Comparison of ENCODE assay signal across 22 mouse cellular contexts in the genomic region with DNA sequence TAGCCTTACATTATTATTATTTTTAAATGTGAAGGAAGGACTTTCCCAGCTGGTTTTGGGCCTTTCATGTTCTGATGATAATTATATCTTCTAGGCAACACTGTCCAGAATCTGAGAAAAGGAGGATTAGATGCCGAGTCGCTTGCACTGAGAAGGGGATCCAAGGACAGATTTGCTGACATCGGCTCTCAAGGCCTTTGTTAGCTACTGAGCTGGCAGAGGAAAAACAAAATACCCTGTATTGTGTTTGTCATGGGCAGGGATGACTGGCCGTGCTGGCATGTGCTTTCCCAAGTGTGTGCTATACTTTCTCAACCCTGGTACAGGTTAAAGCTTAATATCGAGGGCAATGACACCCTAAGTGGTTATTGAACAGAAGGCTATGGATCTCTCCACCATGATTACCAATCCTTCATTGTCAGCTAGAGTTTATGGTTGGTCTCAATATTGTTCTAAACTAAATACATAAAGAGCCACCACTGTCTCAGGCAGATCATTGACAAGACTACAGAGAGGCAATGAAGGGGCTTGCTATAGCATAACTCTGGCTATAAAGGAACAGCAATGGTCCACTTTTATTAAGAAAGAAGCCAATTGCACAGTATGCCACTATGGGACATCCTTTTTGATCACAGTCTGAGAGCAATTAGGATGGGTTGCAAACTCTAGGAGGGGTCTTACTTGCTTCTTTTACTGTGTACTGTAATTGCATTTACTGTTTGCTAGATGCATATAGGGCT.
DNase-seq lines count a peak whose midpoint lies in the region; ATAC-seq and TF ChIP-seq lines count a peak whose summit lies in the region.
"Had no signal": no experiment of that assay in that cellular context is flagged by ENCODE, and none has a peak within 500 bp of the region (broad histone marks: within the 10 kb centered on the region; RNA-seq: fewer than 3 reads in every experiment).

No protein-coding gene starts in this region.

- 46% methylated on average over 5 of the region's 5 CpGs for WGBS in midbrain, embryonic 14.5 days
- WGBS in midbrain, postnatal 0 days = 43% methylated on average over 5 of the region's 5 CpGs
- WGBS in neural tube, embryonic 15.5 days = 44% methylated on average over 5 of the region's 5 CpGs
- WGBS in embryonic facial prominence, embryonic 10.5 days = 84% methylated on average over 5 of the region's 5 CpGs
- 87% methylated on average over 5 of the region's 5 CpGs for WGBS in intestine, embryonic 16.5 days

- peak; percentile 13 to 61 for DNase-seq in adrenal gland, adult (ENCODE audit: inconsistent age in 2 of 2, low spot score in 1 of 2)
- DNase-seq in adrenal gland, adult 18-20 months (ENCODE audit: low spot score in 2 of 2) = no peak
- DNase-seq in midbrain, embryonic 14.5 days = peak; percentile 23
- no peak for DNase-seq in midbrain, postnatal 0 days (ENCODE audit: low spot score)
- peak; percentile 31 to 42 for DNase-seq in adrenal gland, postnatal 36 days
- DNase-seq in embryonic facial prominence, embryonic 10.5 days (ENCODE audit: low spot score) = no peak
- DNase-seq: B cell, adult 2 months; cerebellum, adult 18-20 months; cerebellum, adult 9-11 months; gastrocnemius, postnatal 36 days; heart, adult 11 months; heart, postnatal 10 days; kidney, adult 2 months had no signal

- H3K4me1 ChIP-seq in midbrain, embryonic 14.5 days (ENCODE audit: control insufficient read depth, insufficient read depth, low read length) = no peaks in the 10 kb centered on the region
- H3K4me1 ChIP-seq in midbrain, postnatal 0 days (ENCODE audit: insufficient read depth, low read length) = no peaks in the 10 kb centered on the region
- no peaks in the 10 kb centered on the region for H3K4me1 ChIP-seq in neural tube, embryonic 15.5 days
- no peaks in the 10 kb centered on the region for H3K4me1 ChIP-seq in embryonic facial prominence, embryonic 10.5 days
- no peaks in the 10 kb centered on the region for H3K4me1 ChIP-seq in intestine, embryonic 16.5 days (ENCODE audit: control insufficient read depth, insufficient read depth, low read length)
- H3K4me1 ChIP-seq: embryonic facial prominence, embryonic 12.5 days; forebrain, embryonic 12.5 days; heart, embryonic 10.5 days; hindbrain, embryonic 13.5 days; intestine, embryonic 15.5 days had no signal

- H3K27me3 ChIP-seq in midbrain, embryonic 14.5 days (ENCODE audit: control insufficient read depth, insufficient read depth, low read length) = no peaks in the 10 kb centered on the region
- H3K27me3 ChIP-seq in midbrain, postnatal 0 days (ENCODE audit: insufficient read depth, low read length) = no peaks in the 10 kb centered on the region
- H3K27me3 ChIP-seq in neural tube, embryonic 15.5 days (replicated peaks) = no peaks in the 10 kb centered on the region
- no peaks in the 10 kb centered on the region for H3K27me3 ChIP-seq in embryonic facial prominence, embryonic 10.5 days (replicated peaks; ENCODE audit: low read depth, poor library complexity, severe bottlenecking)
- H3K27me3 ChIP-seq in intestine, embryonic 16.5 days (replicated peaks; ENCODE audit: control insufficient read depth, insufficient read depth, low read length) = no peaks in the 10 kb centered on the region
- H3K27me3 ChIP-seq: embryonic facial prominence, embryonic 12.5 days; forebrain, embryonic 12.5 days; hindbrain, embryonic 13.5 days; intestine, embryonic 15.5 days had no signal

- no peak for ATAC-seq in midbrain, embryonic 14.5 days (ENCODE audit: low FRiP score, low TSS enrichment)
- no peak for ATAC-seq in midbrain, postnatal 0 days (ENCODE audit: low FRiP score)
- ATAC-seq in neural tube, embryonic 15.5 days (ENCODE audit: low FRiP score) = peak; percentile 84
- no peak for ATAC-seq in intestine, embryonic 16.5 days
- ATAC-seq: CD4-positive, CD25-positive, alpha-beta regulatory T cell, adult 4 months; intestine, embryonic 15.5 days had no signal

- no peak overlapping the region for H3K4me3 ChIP-seq in midbrain, embryonic 14.5 days (replicated peaks; ENCODE audit: low read depth, low read length)
- no peak overlapping the region for H3K4me3 ChIP-seq in midbrain, postnatal 0 days (ENCODE audit: low read depth, low read length)
- H3K4me3 ChIP-seq in neural tube, embryonic 15.5 days (replicated peaks) = no peak overlapping the region
- no peak overlapping the region for H3K4me3 ChIP-seq in embryonic facial prominence, embryonic 10.5 days
- no peak overlapping the region for H3K4me3 ChIP-seq in intestine, embryonic 16.5 days (ENCODE audit: low read length)
- H3K4me3 ChIP-seq: embryonic facial prominence, embryonic 12.5 days; forebrain, embryonic 12.5 days; heart, embryonic 10.5 days; hindbrain, embryonic 13.5 days; intestine, embryonic 15.5 days had no signal

- no peaks in the 10 kb centered on the region for H3K9me3 ChIP-seq in midbrain, embryonic 14.5 days (ENCODE audit: control insufficient read depth, low read length)
- H3K9me3 ChIP-seq in midbrain, postnatal 0 days (ENCODE audit: low read length) = no peaks in the 10 kb centered on the region
- no peaks in the 10 kb centered on the region for H3K9me3 ChIP-seq in neural tube, embryonic 15.5 days (replicated peaks)
- H3K9me3 ChIP-seq in embryonic facial prominence, embryonic 10.5 days = no peaks in the 10 kb centered on the region
- no peaks in the 10 kb centered on the region for H3K9me3 ChIP-seq in intestine, embryonic 16.5 days (ENCODE audit: control insufficient read depth, low read length)
- H3K9me3 ChIP-seq: embryonic facial prominence, embryonic 12.5 days; forebrain, embryonic 12.5 days; G1E; heart, embryonic 10.5 days; hindbrain, embryonic 13.5 days; intestine, embryonic 15.5 days had no signal

- no peaks in the 10 kb centered on the region for H3K36me3 ChIP-seq in midbrain, embryonic 14.5 days (ENCODE audit: control insufficient read depth, insufficient read depth, low read length)
- no peaks in the 10 kb centered on the region for H3K36me3 ChIP-seq in midbrain, postnatal 0 days (ENCODE audit: insufficient read depth, low read length)
- H3K36me3 ChIP-seq in neural tube, embryonic 15.5 days = no peaks in the 10 kb centered on the region
- no peaks in the 10 kb centered on the region for H3K36me3 ChIP-seq in embryonic facial prominence, embryonic 10.5 days (replicated peaks)
- H3K36me3 ChIP-seq in intestine, embryonic 16.5 days (ENCODE audit: control insufficient read depth, insufficient read depth, low read length) = no peaks in the 10 kb centered on the region
- H3K36me3 ChIP-seq: embryonic facial prominence, embryonic 12.5 days; forebrain, embryonic 12.5 days; G1E; heart, embryonic 10.5 days; hindbrain, embryonic 13.5 days; intestine, embryonic 15.5 days had no signal

- H3K4me2 ChIP-seq in midbrain, embryonic 14.5 days (ENCODE audit: low read length) = no peak overlapping the region
- no peak overlapping the region for H3K4me2 ChIP-seq in midbrain, postnatal 0 days (ENCODE audit: low read depth, low read length, poor library complexity, severe bottlenecking)
- no peak overlapping the region for H3K4me2 ChIP-seq in neural tube, embryonic 15.5 days
- H3K4me2 ChIP-seq in intestine, embryonic 16.5 days (ENCODE audit: low read depth, low read length) = no peak overlapping the region
- H3K4me2 ChIP-seq: embryonic facial prominence, embryonic 12.5 days; forebrain, embryonic 12.5 days; hindbrain, embryonic 13.5 days; intestine, embryonic 15.5 days had no signal

- TF ChIP-seq CTCF in midbrain, postnatal 0 days (IDR thresholded peaks at IDR 0.05) = no peak

- no peak overlapping the region for H3K27ac ChIP-seq in midbrain, embryonic 14.5 days (replicated peaks; ENCODE audit: low read depth, low read length)
- no peak overlapping the region for H3K27ac ChIP-seq in midbrain, postnatal 0 days (ENCODE audit: low read depth, low read length)
- no peak overlapping the region for H3K27ac ChIP-seq in neural tube, embryonic 15.5 days (replicated peaks)
- no peak overlapping the region for H3K27ac ChIP-seq in embryonic facial prominence, embryonic 10.5 days (replicated peaks)
- H3K27ac ChIP-seq in intestine, embryonic 16.5 days (ENCODE audit: low read length) = no peak overlapping the region
- H3K27ac ChIP-seq: embryonic facial prominence, embryonic 12.5 days; forebrain, embryonic 12.5 days; heart, embryonic 10.5 days; hindbrain, embryonic 13.5 days; intestine, embryonic 15.5 days had no signal

- H3K9ac ChIP-seq in midbrain, embryonic 14.5 days (replicated peaks; ENCODE audit: low read length) = no peak overlapping the region
- no peak overlapping the region for H3K9ac ChIP-seq in midbrain, postnatal 0 days (replicated peaks; ENCODE audit: low read length, poor library complexity, severe bottlenecking)
- H3K9ac ChIP-seq in neural tube, embryonic 15.5 days (replicated peaks) = no peak overlapping the region
- H3K9ac ChIP-seq in intestine, embryonic 16.5 days (ENCODE audit: low read depth, low read length) = no peak overlapping the region
- H3K9ac ChIP-seq: embryonic facial prominence, embryonic 12.5 days; forebrain, embryonic 12.5 days; hindbrain, embryonic 13.5 days; intestine, embryonic 15.5 days had no signal

Comparison
In these comparisons a context has a peak if more than half of its experiments do, and no peak if none do; other contexts are left out.
1. DNase-seq: peak in adrenal gland, adult (2 of 2), midbrain, embryonic 14.5 days (single experiment) and adrenal gland, postnatal 36 days (2 of 2); none in adrenal gland, adult 18-20 months (0 of 2), midbrain, postnatal 0 days (single experiment) and embryonic facial prominence, embryonic 10.5 days (single experiment).